Mouse (Mus musculus) neural tube, embryonic 11.5 days (tissue): ENCODE data around the gene Utp20. TPM values are rescaled to one million over a fixed set of nuclear protein-coding genes. Genes with fewer than 3 reads are reported as not detected.

ENCODE experiments used
- polyA plus RNA-seq: library from polyadenylated mRNA; unstranded; fragments of >200 nt; fragmentation: Nextera tagmentation; extraction: Ambion mirVana; gene quantifications from 2 replicates; pipeline ENCODE4 v1.2.1, GENCODE M21; 2014

Utp20 gene
- polyA plus RNA-seq, 1 experiment from 2014 or later = 20.6 TPM

Other genes with a start within 250 kb of the Utp20 start
- 17.6 and 18.8 TPM in 2 replicates for gene Mybpc1, start 221.7 kb downstream of the Utp20 start, polyA plus RNA-seq
- gene Spic, start 141.8 kb downstream of the Utp20 start, polyA plus RNA-seq = not detected in 2 replicates
- gene Arl1, start 95.9 kb downstream of the Utp20 start, polyA plus RNA-seq = 161 and 166 TPM in 2 replicates
- gene Slc5a8, start 59.2 kb upstream of the Utp20 start, polyA plus RNA-seq = 0.07 TPM in 1 of 2 replicates, not detected in the other